Mouse (Mus musculus) forebrain, embryonic 10.5 days (tissue): Measurements from ENCODE around the gene Dnajb8. TPM values are rescaled to one million over a fixed set of nuclear protein-coding genes. Genes with fewer than 3 reads are reported as not detected.

Experiments used
- DNase-seq: peaks from one replicate; pipeline ENCODE4 v3.0.0-alpha.2; 2017; ENCODE audit warnings: low spot score; ENCODE audit errors: extremely low spot score
- H3K27ac ChIP-seq: fragments of 300-500 bp; sonication (generic); 2 replicates; pipeline ENCODE4 v1.5.1; 2016; ENCODE audit warnings: mild to moderate bottlenecking
- H3K27me3 ChIP-seq: fragments of 300-500 bp; sonication (generic); 2 replicates; pipeline ENCODE4 v1.6.1; 2016; ENCODE audit warnings: mild to moderate bottlenecking; ENCODE audit not compliant: poor library complexity, severe bottlenecking
- H3K36me3 ChIP-seq: fragments of 300-500 bp; sonication (generic); replicated peaks from 2 replicates; pipeline ENCODE4 v1.6.1; 2016; ENCODE audit warnings: mild to moderate bottlenecking, moderate library complexity
- H3K4me1 ChIP-seq: fragments of 300-500 bp; sonication (generic); 2 replicates; pipeline ENCODE4 v1.6.1; 2016
- H3K4me3 ChIP-seq: fragments of 300-500 bp; sonication (generic); 2 replicates; pipeline ENCODE4 v1.5.1; 2016; ENCODE audit warnings: mild to moderate bottlenecking, moderate library complexity
- H3K9me3 ChIP-seq: fragments of 300-500 bp; sonication (generic); 2 replicates; pipeline ENCODE4 v1.6.1; 2016; ENCODE audit warnings: mild to moderate bottlenecking, moderate library complexity
- WGBS: fragments of 180-500 bp; shearing (Covaris S2); methylation state at CpG from one replicate; pipeline ENCODE4 v1.1.7; 2016; 5-methylcytosine and 5-hydroxymethylcytosine counted together
- polyA plus RNA-seq: library from polyadenylated mRNA; unstranded; fragments of >200 nt; fragmentation: Nextera tagmentation; extraction: Ambion mirVana; gene quantifications from 2 replicates; pipeline ENCODE4 v1.2.1, GENCODE M21; 2016

The Dnajb8 gene
- polyA plus RNA-seq, 1 experiment from 2014 or later: not detected

- no peak overlapping the region for H3K27ac ChIP-seq
- H3K9me3 ChIP-seq: peaks cover 4% of the 10 kb centered on the region; the same call in 1 of the 2 replicates
- no peaks in the 10 kb centered on the region for H3K36me3 ChIP-seq
- no peak overlapping the region for H3K4me3 ChIP-seq
- DNase-seq: no peak
- peaks cover 13% of the 10 kb centered on the region for H3K4me1 ChIP-seq
- 80% methylated on average over 4 of the region's 4 CpGs for WGBS
- H3K27me3 ChIP-seq: peaks cover 26% of the 10 kb centered on the region
Measured at GRCm38 (mm10) chr6:88216199-88216598, 5.9 kb upstream of the Dnajb8 start.

GRCm38 (mm10) chr6:88219094-88219493, 3.0 kb upstream of the Dnajb8 start:
- H3K36me3 ChIP-seq: no peaks in the 10 kb centered on the region
- H3K4me3 ChIP-seq: no peak overlapping the region
- no peak overlapping the region for H3K27ac ChIP-seq
- peaks cover 48% of the 10 kb centered on the region for H3K27me3 ChIP-seq
- peaks cover 4% of the 10 kb centered on the region; the same call in 1 of the 2 replicates for H3K9me3 ChIP-seq
- WGBS: 14% methylated on average over 4 of the region's 4 CpGs
- no peak for DNase-seq
- peaks cover 18% of the 10 kb centered on the region for H3K4me1 ChIP-seq

DNA sequence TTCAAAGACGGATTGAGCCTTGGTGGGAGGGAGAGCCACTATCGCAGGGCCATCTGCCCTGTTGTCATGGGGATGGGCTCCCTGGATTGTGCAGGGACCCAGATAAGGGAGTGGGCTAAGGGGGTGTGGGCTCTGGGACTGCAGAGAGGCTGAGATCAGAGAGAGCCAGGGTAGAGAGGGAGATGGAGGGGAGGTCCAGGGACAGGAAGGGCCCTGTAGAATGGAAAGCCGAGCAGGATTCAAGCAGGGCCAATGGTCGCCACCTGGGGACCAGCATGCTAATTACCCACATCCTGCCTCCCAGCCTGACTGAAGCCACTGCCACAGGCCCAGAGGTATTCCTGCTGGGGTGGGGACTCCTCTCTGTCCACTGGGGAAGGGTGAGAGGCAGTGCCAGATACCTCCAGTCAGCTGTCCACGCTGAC, 4.5 kb downstream of the Dnajb8 start:
- no peaks in the 10 kb centered on the region; the same call in 1 of the 2 replicates for H3K9me3 ChIP-seq
- 0 out of 2 replicates have a peak overlapping the region, but pooled peaks have one; percentile 40 for H3K27ac ChIP-seq
- H3K4me1 ChIP-seq: peaks cover 32% of the 10 kb centered on the region
- H3K36me3 ChIP-seq: no peaks in the 10 kb centered on the region
- H3K4me3 ChIP-seq: no peak overlapping the region
- no peak for DNase-seq
- peaks cover 87% of the 10 kb centered on the region for H3K27me3 ChIP-seq
- 18% methylated on average over 5 of the region's 5 CpGs for WGBS

DNA sequence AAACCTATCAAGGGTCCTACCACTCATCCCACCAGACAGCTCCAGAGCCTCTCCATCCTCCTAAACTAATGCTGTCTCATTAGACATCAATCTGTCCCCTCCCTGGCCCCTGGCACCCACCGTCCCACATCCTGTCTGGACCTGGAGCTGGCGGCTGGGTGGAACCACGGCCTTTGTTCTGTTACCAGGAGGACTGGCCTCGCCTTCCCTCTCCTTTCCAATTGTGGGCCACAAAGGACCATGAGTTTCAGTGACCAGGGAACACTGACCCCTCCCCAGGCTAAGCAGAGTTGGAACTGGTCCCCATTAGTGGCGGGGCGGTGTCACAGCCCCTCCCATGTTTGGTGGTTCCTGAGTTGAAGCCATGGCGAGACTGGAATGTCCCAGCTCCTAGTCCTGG, 5.5 kb downstream of the Dnajb8 start:
- Histone ChIP-seq H3K4me1 (peaks cover 27% of the 10 kb centered on the region), H3K9me3 (no peaks in the 10 kb centered on the region; the same call in 1 of the 2 replicates), H3K27me3 (peaks cover 90% of the 10 kb centered on the region), H3K27ac (peak overlapping the region; percentile 36; the same call in 1 of the 2 replicates), H3K4me3 (no peak overlapping the region), H3K36me3 (no peaks in the 10 kb centered on the region)
- WGBS: 63% methylated on average over 7 of the region's 7 CpGs
- no peak for DNase-seq

DNA sequence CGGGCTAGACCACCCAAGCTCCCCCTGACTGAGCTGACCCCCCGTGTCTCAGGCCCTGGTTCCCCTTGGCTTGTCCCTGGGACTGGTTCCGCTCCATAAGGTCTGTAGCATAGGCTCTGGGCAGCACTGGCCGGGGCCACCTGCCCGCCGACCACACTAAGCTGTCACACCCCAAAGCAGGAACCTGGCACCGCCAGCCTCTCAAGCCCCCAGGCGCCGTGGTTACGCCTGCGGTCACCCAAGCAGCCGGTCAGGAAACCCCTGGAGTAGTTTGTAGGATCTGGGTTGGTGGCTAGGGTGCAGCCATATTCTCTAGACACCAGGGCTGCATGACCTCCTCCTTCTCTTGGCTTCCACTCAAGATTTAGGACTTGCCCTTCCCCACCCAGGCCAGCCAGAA, 7.2 kb downstream of the Dnajb8 start:
- Histone ChIP-seq H3K9me3 (no peaks in the 10 kb centered on the region), H3K27me3 (peaks cover 94% of the 10 kb centered on the region), H3K27ac (no peak overlapping the region), H3K36me3 (no peaks in the 10 kb centered on the region), H3K4me1 (peaks cover 27% of the 10 kb centered on the region), H3K4me3 (no peak overlapping the region)
- no peak for DNase-seq
- WGBS: 88% methylated on average over 12 of the region's 12 CpGs

DNA sequence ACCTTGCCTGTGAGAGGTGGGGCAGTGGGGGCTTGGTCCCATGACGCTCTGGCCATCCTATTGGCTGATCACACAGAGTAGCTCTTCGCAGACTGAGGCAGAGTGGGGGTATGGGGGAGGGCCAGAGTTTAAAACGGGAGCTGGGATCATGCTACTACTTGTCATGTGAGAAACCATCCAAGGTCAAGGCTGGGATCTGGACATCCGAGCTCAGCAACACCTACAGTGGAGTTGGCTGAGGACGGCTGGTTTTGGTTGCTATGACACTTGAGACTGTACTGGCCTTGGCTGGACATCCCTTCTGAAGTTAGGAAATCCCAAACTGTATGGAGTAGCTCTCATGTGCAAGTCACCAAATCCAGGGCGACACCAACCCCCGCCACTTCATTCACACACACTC, 9.8 kb downstream of the Dnajb8 start:
- peaks cover 37% of the 10 kb centered on the region for H3K4me1 ChIP-seq
- 75% methylated on average over 7 of the region's 7 CpGs for WGBS
- peaks cover 96% of the 10 kb centered on the region for H3K27me3 ChIP-seq

DNA sequence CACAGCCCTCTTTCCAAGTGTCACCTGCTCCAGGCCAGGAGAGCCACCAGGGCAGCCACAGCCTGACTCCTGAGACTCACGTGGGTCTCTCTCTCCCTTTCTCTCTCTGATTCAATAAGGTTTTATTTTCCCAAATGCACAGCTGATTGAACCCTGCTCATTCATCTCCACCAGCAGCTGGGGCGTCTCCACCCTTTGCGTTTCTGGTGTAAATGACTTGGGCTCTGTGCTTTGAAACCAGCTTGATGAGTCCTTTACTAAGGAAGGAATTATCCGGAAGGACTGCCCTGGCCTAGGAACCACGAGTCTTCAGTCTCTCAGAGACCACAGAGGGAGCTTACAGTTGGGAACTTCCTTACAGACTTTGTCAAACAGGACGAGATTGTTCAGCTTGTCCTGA, 10.2 kb downstream of the Dnajb8 start:
- WGBS: 67% methylated on average over 6 of the region's 6 CpGs
- no peaks in the 10 kb centered on the region for H3K9me3 ChIP-seq
- H3K4me1 ChIP-seq: peaks cover 35% of the 10 kb centered on the region
- H3K27ac ChIP-seq: no peak overlapping the region
- H3K36me3 ChIP-seq: no peaks in the 10 kb centered on the region
- no peak overlapping the region for H3K4me3 ChIP-seq
- DNase-seq: no peak
- H3K27me3 ChIP-seq: peaks cover 96% of the 10 kb centered on the region

More for the DNA sequence above, 9.8 kb downstream of the Dnajb8 start:
- DNase-seq: no peak
- Histone ChIP-seq H3K36me3 (no peaks in the 10 kb centered on the region), H3K4me3 (no peak overlapping the region), H3K27ac (no peak overlapping the region), H3K9me3 (no peaks in the 10 kb centered on the region)

DNA sequence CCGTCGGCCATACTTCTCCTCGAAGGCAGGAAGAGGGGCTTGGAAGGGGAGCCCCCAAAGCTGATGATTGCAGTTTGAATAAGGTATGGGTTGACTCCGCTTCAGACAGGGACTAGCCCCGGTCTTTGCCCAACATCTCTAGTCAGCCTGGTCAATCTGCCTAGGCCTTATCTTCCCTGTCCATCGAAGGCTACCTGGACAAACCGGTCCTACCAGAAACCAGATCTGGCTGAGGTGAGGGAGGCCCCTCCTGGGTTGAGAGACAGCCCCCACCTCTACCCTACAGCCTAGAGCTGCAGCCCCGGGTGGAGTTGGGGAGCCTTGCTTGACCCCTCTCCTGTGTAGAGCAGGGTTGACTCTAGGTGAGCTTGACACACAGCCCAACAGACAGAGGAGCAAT, 11.9 kb downstream of the Dnajb8 start:
- Histone ChIP-seq H3K4me3 (no peak overlapping the region), H3K36me3 (no peaks in the 10 kb centered on the region), H3K4me1 (peaks cover 20% of the 10 kb centered on the region), H3K27ac (no peak overlapping the region), H3K27me3 (peaks cover 97% of the 10 kb centered on the region), H3K9me3 (no peaks in the 10 kb centered on the region)
- no peak for DNase-seq
- WGBS: 75% methylated on average over 8 of the region's 8 CpGs

GRCm38 (mm10) chr6:88235461-88235860, 13.4 kb downstream of the Dnajb8 start:
- DNase-seq: no peak
- Histone ChIP-seq H3K9me3 (no peaks in the 10 kb centered on the region), H3K27me3 (peaks cover 99% of the 10 kb centered on the region), H3K27ac (peak overlapping the region; percentile 79), H3K4me3 (peak overlapping the region; percentile 50), H3K36me3 (no peaks in the 10 kb centered on the region), H3K4me1 (peaks cover 20% of the 10 kb centered on the region)
- WGBS: 16% methylated on average over 8 of the region's 8 CpGs

GRCm38 (mm10) chr6:88235983-88236382, 13.9 kb downstream of the Dnajb8 start:
- H3K4me1 ChIP-seq: peaks cover 21% of the 10 kb centered on the region
- 2% methylated on average over 17 of the region's 17 CpGs for WGBS
- H3K36me3 ChIP-seq: no peaks in the 10 kb centered on the region
- peak; percentile 65 for DNase-seq
- peak overlapping the region; percentile 50 for H3K4me3 ChIP-seq
- no peaks in the 10 kb centered on the region for H3K9me3 ChIP-seq
- H3K27me3 ChIP-seq: peaks cover 100% of the 10 kb centered on the region
- H3K27ac ChIP-seq: peak overlapping the region; percentile 79

- no peaks in the 10 kb centered on the region for H3K9me3 ChIP-seq
- 14% methylated on average over 7 of the region's 7 CpGs for WGBS
- DNase-seq: no peak
- peak overlapping the region; percentile 50 for H3K4me3 ChIP-seq
- no peaks in the 10 kb centered on the region for H3K36me3 ChIP-seq
- H3K4me1 ChIP-seq: peaks cover 26% of the 10 kb centered on the region
- H3K27me3 ChIP-seq: peaks cover 100% of the 10 kb centered on the region
- peak overlapping the region; percentile 79 for H3K27ac ChIP-seq
Measured at GRCm38 (mm10) chr6:88236513-88236912, 14.4 kb downstream of the Dnajb8 start.

- H3K27me3 ChIP-seq: peaks cover 76% of the 10 kb centered on the region
- DNase-seq: peak; percentile 75
- no peaks in the 10 kb centered on the region for H3K9me3 ChIP-seq
- peaks cover 41% of the 10 kb centered on the region for H3K4me1 ChIP-seq
- H3K4me3 ChIP-seq: peak overlapping the region; percentile 3; the same call in 1 of the 2 replicates
- no peaks in the 10 kb centered on the region for H3K36me3 ChIP-seq
- 0 out of 2 replicates have a peak overlapping the region, but pooled peaks have one; percentile 2 for H3K27ac ChIP-seq
- 0% methylated on average over 15 of the region's 15 CpGs for WGBS
Measured at GRCm38 (mm10) chr6:88242604-88243003, 20.5 kb downstream of the Dnajb8 start.

DNA sequence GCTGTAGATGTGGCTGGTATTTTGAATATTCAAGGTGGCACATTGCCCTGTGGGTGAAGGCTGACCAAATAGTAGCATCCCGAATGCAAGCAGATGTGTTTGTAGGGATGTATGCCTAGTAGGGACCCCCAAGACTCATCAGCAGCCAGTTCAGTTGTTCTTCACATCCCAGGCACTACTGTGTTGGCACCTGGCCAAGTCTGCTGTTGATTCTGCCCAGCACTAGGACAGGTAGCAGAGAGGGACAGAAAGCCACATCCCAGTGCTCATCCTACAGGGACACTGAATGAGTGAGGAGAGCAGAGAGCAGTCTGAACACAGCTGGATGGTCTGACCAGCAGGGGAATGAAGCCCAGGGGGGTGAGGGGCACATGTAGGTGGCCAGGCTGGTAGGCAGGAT, 27.2 kb downstream of the Dnajb8 start:
- DNase-seq: no peak
- no peak overlapping the region for H3K4me3 ChIP-seq
- 97% methylated on average over 1 of the region's 1 CpGs for WGBS
- H3K9me3 ChIP-seq: no peaks in the 10 kb centered on the region
- peaks cover 21% of the 10 kb centered on the region for H3K4me1 ChIP-seq
- H3K27ac ChIP-seq: no peak overlapping the region
- H3K36me3 ChIP-seq: no peaks in the 10 kb centered on the region
- H3K27me3 ChIP-seq: peaks cover 12% of the 10 kb centered on the region

DNA sequence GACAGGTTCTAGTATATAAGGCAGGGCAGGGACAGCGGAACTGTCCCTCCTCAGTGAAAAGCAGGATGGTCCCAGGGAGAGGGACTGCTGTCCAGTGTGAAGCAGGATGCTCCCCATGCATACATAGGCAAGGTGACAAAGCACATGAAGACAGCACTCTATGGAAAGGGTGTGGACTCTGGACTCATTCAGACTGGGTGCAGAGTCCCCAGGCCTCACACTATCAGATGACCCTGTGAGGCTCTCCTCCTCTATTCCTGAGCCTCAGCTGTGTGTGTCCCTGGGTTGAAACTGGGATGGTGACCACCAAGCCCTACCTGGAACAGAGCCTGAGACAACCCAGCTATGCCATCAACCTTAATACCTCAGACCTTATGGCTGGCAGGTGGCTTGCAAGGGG, 29.3 kb downstream of the Dnajb8 start:
- no peak overlapping the region for H3K4me3 ChIP-seq
- no peak overlapping the region for H3K27ac ChIP-seq
- H3K27me3 ChIP-seq: 0 out of 2 replicates have a peak, but pooled peaks cover 3% of the 10 kb centered on the region
- no peak for DNase-seq
- no peaks in the 10 kb centered on the region for H3K9me3 ChIP-seq
- peaks cover 8% of the 10 kb centered on the region for H3K4me1 ChIP-seq
- 81% methylated on average over 1 of the region's 1 CpGs for WGBS
- peaks cover 4% of the 10 kb centered on the region; the same call in 1 of the 2 replicates for H3K36me3 ChIP-seq
